Mouse (Mus musculus): Measurements from ENCODE around the gene Supt3. TPM values are rescaled to one million over a fixed set of nuclear protein-coding genes. Genes with fewer than 3 reads are reported as not detected.
A peak's percentile ranks its signal among the peaks of the same experiment; 100 is the strongest.

The Supt3 gene
- polyA plus RNA-seq, 1 experiment = 12.6 TPM

DNA sequence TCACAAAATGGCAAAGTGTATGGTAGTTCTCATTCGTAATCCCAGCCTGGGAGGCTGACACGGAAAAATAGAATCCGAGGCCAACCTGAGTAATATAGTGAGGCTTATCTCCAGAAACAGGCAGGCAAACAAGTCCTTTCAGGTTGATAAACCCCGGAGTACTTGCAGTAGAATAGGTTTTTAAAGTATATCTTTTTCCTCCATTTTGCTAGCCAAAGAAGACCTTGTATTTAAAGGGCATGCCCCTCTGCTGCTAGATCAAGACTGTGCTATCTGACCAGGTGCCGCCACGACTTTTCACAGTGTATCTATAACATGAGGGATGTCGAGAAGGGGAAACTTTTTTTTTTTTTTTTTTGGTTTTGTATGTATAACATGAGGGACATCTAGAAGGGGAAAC lies 324.1 kb downstream of the Supt3 start:
- TF ChIP-seq CTCF (IDR thresholded peaks at IDR 0.05; ENCODE audit: control insufficient read depth, insufficient read depth, low read length) = no peak
- TF ChIP-seq POLR2A (IDR thresholded peaks at IDR 0.05; ENCODE audit: borderline replicate concordance, control insufficient read depth, low read depth, low read length) = no peak
- no peak overlapping the region for H3K27ac ChIP-seq (ENCODE audit: control insufficient read depth, insufficient read depth, low read depth, low read length, poor library complexity)
- H3K4me1 ChIP-seq (ENCODE audit: control insufficient read depth, insufficient read depth, low read length) = no peaks in the 10 kb centered on the region
- H3K4me3 ChIP-seq (replicated peaks; ENCODE audit: control insufficient read depth, low read depth, low read length) = no peak overlapping the region
- 68% methylated on average over 7 of the region's 7 CpGs for WGBS

DNA sequence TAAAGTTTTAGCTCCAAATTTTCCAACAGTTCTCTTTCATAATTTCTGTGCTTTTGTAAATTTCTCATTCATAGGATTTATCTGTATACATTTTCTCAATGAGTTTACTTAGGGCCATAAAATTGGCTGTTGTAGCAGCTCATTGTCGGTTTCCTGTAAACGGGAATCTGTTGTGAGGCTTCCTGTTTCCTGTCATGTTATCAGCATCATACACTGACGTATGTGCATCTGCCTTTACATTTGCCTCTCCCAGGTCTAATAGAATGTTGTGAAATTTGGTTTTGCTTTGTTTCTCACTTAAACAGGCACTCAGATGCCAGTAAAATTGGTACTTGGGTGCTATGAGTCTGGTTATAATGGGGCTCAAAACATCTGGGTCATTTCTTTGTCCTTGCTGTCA lies 338.4 kb downstream of the Supt3 start:
- H3K4me1 ChIP-seq (ENCODE audit: control insufficient read depth, insufficient read depth, low read length) = peaks cover 3% of the 10 kb centered on the region; the same call in 1 of the 2 replicates
- no peak overlapping the region for H3K27ac ChIP-seq (ENCODE audit: control insufficient read depth, insufficient read depth, low read depth, low read length, poor library complexity)
- TF ChIP-seq CTCF (IDR thresholded peaks at IDR 0.05; ENCODE audit: control insufficient read depth, insufficient read depth, low read length) = no peak
- TF ChIP-seq POLR2A (IDR thresholded peaks at IDR 0.05; ENCODE audit: borderline replicate concordance, control insufficient read depth, low read depth, low read length) = no peak
- 10% methylated on average over 3 of the region's 3 CpGs for whole genome bisulfite sequencing
- no peak overlapping the region for H3K4me3 ChIP-seq (replicated peaks; ENCODE audit: control insufficient read depth, low read depth, low read length)

DNA sequence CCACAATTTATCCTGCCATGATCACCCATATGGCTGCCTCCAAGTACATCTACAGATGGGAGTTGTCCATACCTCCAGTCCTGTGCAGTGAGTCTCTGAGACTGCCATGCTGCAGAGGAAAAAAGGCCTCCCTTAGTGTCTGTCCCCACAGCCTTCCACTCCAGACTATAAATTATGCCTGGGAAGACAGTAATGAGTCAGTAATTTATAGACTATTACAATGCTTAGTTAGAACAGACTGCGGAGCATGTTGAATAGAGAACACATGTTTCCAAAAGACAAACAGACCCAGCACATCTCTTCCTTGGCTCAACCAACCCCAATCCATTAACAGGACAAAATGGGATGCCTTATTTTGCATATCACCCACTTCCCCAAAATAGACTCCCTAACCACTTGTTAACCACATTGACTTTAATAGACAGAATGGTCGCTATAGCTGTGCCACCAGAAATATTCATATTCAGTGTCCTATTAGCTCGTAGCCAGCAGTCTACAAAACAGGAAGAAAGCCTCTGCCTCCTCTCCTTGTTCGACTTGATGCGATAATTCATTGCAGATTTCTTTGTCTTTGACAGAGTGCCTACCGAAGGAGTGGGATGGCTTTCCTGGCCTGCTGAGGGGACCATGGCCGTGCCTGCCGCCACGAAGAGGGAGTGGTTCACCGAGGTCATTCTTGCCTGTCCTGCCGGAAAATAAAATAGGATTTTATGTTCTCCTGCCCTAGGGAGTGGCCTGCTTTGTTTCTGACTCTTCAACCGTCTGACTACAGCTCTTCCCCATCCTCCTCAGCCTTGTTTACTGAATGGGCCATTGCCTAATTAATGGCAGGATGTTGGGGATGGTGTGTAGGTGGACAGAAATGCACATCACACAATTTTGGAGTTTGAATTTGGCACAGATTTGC lies 341.9 kb downstream of the Supt3 start:
- peaks cover 3% of the 10 kb centered on the region; the same call in 1 of the 2 replicates for H3K4me1 ChIP-seq (ENCODE audit: control insufficient read depth, insufficient read depth, low read length)
- H3K27ac ChIP-seq (ENCODE audit: control insufficient read depth, insufficient read depth, low read depth, low read length, poor library complexity) = peak overlapping the region; percentile 42; the same call in 1 of the 2 replicates
- TF ChIP-seq POLR2A (IDR thresholded peaks at IDR 0.05; ENCODE audit: borderline replicate concordance, control insufficient read depth, low read depth, low read length) = no peak
- no peak for TF ChIP-seq CTCF (IDR thresholded peaks at IDR 0.05; ENCODE audit: control insufficient read depth, insufficient read depth, low read length)
- WGBS = 18% methylated on average over 12 of the region's 12 CpGs
- H3K4me3 ChIP-seq (replicated peaks; ENCODE audit: control insufficient read depth, low read depth, low read length) = no peak overlapping the region

DNA sequence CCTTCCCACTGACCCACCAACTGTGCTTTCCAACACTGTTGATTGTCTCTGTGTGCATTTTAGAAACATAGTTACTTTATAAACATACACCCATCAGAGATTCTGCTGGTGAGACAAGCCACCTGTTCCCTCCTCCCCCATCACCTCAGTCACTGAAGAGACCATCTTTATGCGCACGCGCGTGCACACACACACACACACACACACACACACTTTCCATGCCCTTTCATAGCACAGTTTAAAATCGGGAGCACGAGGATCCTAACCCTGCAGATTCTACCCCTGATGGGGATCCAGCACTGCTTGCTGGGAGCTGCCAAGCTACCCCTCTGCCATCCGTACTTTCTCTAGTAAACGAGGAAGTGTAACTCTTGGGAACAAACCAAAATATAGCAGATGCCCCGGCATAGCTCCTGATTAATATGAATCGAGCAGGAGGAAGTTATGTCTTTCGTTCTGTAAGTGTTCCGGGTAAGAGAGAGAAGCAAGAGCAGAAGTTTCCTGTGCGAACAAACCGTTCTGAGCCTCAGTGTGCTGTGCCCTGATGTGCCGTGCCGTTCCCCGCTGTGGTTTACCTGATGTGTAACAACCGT lies 342.8 kb downstream of the Supt3 start:
- peaks cover 3% of the 10 kb centered on the region; the same call in 1 of the 2 replicates for H3K4me1 ChIP-seq (ENCODE audit: control insufficient read depth, insufficient read depth, low read length)
- H3K27ac ChIP-seq (ENCODE audit: control insufficient read depth, insufficient read depth, low read depth, low read length, poor library complexity) = peak overlapping the region; percentile 48; the same call in 1 of the 2 replicates
- TF ChIP-seq POLR2A (IDR thresholded peaks at IDR 0.05; ENCODE audit: borderline replicate concordance, control insufficient read depth, low read depth, low read length) = no peak
- TF ChIP-seq CTCF (IDR thresholded peaks at IDR 0.05; ENCODE audit: control insufficient read depth, insufficient read depth, low read length) = no peak
- WGBS = 27% methylated on average over 18 of the region's 18 CpGs
- H3K4me3 ChIP-seq (replicated peaks; ENCODE audit: control insufficient read depth, low read depth, low read length) = peak overlapping the region; percentile 52

DNA sequence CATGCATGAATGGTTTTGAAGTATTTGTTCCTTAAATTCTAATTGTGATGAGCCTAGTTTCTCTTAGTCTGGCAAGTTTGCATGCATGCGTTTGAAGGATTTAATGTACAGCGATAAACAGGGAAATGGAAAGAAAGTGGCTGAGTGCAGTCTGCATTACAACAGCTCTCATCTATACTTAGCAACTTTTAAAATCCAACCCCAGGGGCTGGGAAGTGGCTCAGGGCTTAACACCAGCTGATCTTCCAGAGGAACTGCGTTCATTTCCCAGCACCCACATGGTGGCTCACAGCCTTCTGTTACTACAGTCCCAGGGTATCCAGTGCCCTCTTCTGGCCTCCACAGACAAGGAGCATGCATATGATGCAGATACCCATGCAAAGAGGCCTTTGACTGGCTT lies 346.9 kb downstream of the Supt3 start:
- Histone ChIP-seq H3K4me3 (replicated peaks; ENCODE audit: control insufficient read depth, low read depth, low read length) (no peak overlapping the region), H3K27ac (ENCODE audit: control insufficient read depth, insufficient read depth, low read depth, low read length, poor library complexity) (no peak overlapping the region), H3K4me1 (ENCODE audit: control insufficient read depth, insufficient read depth, low read length) (peaks cover 3% of the 10 kb centered on the region; the same call in 1 of the 2 replicates)
- TF ChIP-seq POLR2A (IDR thresholded peaks at IDR 0.05; ENCODE audit: borderline replicate concordance, control insufficient read depth, low read depth, low read length) (no peak), CTCF (IDR thresholded peaks at IDR 0.05; ENCODE audit: control insufficient read depth, insufficient read depth, low read length) (no peak)
- 92% methylated on average over 3 of the region's 3 CpGs for WGBS

DNA sequence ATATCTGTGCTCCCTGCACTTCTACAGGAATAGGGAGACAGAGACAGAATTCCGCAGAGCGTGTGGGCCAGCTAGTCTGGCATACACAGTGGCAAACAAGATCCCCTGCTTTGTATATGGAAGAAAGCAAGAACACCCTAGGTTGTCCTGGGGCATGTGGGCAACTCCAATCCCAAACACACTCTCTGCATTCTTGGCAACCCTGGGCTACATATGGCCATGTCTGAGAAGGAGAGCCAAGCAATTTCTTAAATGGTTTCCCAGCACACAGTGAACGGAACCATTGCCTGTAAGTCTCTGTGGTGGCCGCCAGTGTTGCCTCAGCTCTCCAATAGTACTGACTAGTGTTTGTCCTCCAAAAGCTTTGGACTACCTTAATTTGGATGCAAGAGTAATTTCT lies 351.7 kb downstream of the Supt3 start:
- H3K27ac ChIP-seq (ENCODE audit: control insufficient read depth, insufficient read depth, low read depth, low read length, poor library complexity) = no peak overlapping the region
- TF ChIP-seq CTCF (IDR thresholded peaks at IDR 0.05; ENCODE audit: control insufficient read depth, insufficient read depth, low read length) = no peak
- TF ChIP-seq POLR2A (IDR thresholded peaks at IDR 0.05; ENCODE audit: borderline replicate concordance, control insufficient read depth, low read depth, low read length) = no peak
- H3K4me1 ChIP-seq (ENCODE audit: control insufficient read depth, insufficient read depth, low read length) = no peaks in the 10 kb centered on the region
- 84% methylated on average over 4 of the region's 4 CpGs for WGBS
- H3K4me3 ChIP-seq (replicated peaks; ENCODE audit: control insufficient read depth, low read depth, low read length) = no peak overlapping the region

DNA sequence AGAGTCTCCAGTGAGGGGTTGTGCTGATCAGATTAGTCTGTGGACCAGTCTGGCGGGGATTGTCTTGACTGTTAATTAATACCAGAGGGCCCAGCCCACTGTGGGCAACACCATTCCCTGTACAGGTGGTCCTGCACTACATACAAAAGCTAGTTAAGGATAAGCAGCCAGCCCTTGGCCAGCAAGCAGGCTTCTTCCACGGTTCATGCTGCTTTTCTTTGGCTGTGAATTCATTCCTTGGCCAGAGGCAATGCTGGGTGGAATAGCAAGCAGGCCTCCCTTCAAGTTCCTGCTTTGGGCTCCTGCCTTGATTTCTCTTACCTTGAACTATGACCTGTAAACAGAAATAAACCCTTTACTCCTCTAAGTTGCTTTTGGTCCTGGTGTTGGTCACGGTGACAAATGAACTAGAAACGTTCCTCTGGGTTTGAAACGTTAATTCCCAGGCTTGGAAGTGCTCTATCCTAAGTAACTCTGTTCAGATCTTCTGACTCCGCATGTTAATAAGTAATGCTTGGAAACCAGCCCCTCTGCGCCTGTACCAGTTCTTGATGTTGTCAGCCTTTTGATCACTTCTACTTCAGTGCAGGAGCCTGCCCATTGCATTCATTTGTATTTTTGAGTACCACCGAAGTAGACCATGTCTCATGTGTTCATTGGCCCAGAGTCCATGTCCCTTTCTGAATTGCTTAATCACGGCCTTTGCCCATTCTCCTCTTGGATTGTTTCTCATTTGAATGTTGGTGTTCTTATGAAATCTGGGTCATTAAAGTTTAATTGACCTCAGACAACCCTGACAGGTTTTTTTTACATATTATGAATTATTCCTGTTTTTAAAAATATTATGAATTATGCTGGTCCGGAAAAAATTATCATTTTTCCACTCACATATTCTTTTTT lies 356.8 kb downstream of the Supt3 start:
- Histone ChIP-seq H3K27ac (ENCODE audit: control insufficient read depth, insufficient read depth, low read depth, low read length, poor library complexity) (no peak overlapping the region), H3K4me1 (ENCODE audit: control insufficient read depth, insufficient read depth, low read length) (no peaks in the 10 kb centered on the region), H3K4me3 (replicated peaks; ENCODE audit: control insufficient read depth, low read depth, low read length) (no peak overlapping the region)
- 81% methylated on average over 10 of the region's 10 CpGs for WGBS
- no peak for TF ChIP-seq CTCF (IDR thresholded peaks at IDR 0.05; ENCODE audit: control insufficient read depth, insufficient read depth, low read length)
- no peak for TF ChIP-seq POLR2A (IDR thresholded peaks at IDR 0.05; ENCODE audit: borderline replicate concordance, control insufficient read depth, low read depth, low read length)
